Mouse (Mus musculus) thymus, adult 2 months (tissue): ENCODE data around the gene Eif4a2.

Source experiments
- CTCF ChIP-seq: fragments of 200-500 bp; IDR thresholded peaks from 2 replicates; pipeline ENCODE4 v1.5.1; 2012; ENCODE audit warnings: mild to moderate bottlenecking, control low read depth, low read length, moderate library complexity, borderline replicate concordance; ENCODE audit not compliant: control insufficient read depth, poor library complexity, insufficient read depth; ENCODE audit errors: extremely low read depth
- POLR2A ChIP-seq: fragments of 200-500 bp; IDR thresholded peaks from 2 replicates; pipeline ENCODE4 v1.6.1; 2012; ENCODE audit warnings: mild to moderate bottlenecking, low read length, control low read depth, moderate library complexity; ENCODE audit not compliant: control insufficient read depth, poor library complexity, insufficient read depth; ENCODE audit errors: extremely low read depth

DNA sequence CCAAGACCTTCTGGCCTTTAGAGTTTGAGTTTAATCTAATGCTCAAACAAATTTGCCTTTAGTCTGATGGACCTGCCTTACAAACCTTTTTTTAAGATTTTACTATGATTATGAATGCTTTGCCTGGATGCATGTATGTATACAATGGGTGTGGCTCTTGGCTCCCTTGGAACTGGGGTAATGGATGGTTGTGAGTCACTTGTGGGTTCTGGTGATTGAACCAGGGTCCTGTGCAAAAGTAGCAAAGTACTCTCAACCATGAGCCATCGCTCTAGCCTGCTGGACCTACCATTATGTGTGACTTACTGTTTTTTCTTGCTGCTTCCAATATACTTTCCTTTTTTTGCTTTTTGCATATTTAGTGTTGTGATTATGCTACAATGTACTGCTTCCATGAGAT lies 25.1 kb downstream of the Eif4a2 start:
- no peak for TF ChIP-seq POLR2A
- TF ChIP-seq CTCF: no peak
